Mouse (Mus musculus) gastrocnemius, postnatal 25 days (tissue): Measurements from ENCODE around the gene Tom1l2. TPM values are rescaled to one million over a fixed set of nuclear protein-coding genes. Genes with fewer than 3 reads are reported as not detected.
A peak's percentile ranks its signal among the peaks of the same experiment; 100 is the strongest.

ENCODE experiments used
- DNase-seq: peaks from one replicate; pipeline ENCODE4 v3.0.0; 2022
- total RNA-seq, 2 experiments: library from RNA; stranded (reverse); gene quantifications; 1 replicate in 1 of 2; 2 replicates in 1 of 2; pipeline ENCODE4 v1.2.3; 2021

The Tom1l2 gene
- total RNA-seq, 2 experiments from 2014 or later: 45.8 to 54.3 TPM

DNA sequence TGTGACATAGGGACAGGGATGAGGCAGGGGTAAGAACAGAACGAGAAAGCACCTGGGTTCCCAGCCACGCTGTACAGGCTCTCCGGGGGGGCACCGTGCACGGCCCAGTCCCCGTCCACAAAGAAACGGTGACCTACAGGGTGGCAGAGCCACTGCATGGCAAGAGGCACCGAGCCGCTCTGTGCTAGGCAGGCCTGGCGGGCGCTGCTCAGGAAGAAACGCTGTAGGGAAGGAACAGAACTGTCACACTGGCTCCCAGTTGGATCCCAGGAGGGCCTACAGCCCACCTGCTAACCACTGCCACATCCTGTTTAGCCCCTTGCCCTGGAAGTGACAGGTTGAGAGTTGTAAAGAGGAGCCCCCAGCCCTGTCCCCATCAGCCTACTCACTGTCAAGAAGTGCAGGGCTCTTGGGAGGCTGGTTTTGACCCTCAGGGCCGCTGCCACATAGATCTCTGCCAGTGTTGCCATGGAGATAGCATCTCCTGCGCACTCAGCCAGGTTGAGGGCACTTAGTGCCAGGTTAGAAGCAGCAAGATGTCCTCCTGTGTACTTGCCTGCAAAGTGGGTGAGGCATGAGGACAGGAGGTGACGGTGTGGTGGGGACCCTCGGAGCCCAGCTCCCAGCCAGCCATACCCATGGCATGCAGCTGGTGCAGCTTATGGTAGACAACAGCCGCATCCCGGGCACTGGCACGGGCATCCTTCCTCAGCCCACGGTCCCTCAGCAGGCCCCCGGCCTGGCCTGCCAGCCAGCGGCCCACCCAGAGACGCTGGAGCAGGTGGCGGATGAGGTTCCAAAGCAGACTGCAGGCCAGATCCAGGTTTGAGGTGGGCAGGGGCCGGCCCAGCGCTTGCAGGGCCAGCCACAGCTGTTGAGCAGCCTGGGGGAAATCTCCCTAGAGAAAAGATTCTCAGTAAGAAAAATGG is 149.7 kb downstream of the Tom1l2 start:
- DNase-seq: no peak

DNA sequence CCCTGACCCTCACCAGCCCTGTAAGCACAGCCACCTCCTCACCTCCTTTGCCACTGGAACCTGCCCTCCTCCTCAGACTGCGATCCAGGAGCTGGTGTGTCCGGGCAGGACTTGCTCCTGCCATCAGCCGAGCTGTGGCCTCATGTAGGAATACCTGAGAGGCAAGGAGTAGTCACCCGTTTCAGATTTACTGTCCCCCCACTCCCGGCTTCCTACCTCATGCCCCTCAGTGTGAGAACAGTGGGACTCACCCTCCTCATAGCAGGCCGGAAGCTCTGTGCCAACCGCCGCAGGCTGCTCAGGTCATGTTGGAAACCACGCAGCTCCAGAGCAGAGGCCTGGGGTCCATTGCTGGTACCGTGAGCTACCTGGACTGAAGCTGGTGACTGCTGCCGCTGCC is 152.3 kb downstream of the Tom1l2 start:
- no peak for DNase-seq

DNA sequence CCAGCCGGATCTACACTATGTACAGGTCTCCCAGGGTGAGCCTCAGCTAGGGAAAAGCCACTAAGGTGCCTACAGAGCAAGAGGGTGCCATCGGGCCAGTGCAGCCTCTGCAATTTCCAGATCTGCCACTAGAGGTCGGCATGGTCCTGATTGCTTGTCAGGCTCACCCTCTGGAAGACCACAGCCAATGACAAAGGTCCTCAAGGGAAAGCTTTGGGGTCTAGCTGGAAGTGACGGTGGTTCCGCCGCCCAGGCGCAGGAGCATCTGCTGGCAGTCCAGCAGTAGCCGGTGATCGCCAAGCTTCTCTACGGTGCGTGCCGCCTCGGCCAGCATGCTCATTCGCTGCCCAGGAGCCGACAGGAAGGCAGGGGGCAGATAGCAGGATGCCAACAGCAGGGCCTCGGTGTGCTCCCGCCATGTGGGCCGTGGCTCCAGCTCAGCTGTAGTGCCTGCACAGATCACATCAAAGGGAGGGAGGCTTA is 153.0 kb downstream of the Tom1l2 start:
- DNase-seq: peak; percentile 81

DNA sequence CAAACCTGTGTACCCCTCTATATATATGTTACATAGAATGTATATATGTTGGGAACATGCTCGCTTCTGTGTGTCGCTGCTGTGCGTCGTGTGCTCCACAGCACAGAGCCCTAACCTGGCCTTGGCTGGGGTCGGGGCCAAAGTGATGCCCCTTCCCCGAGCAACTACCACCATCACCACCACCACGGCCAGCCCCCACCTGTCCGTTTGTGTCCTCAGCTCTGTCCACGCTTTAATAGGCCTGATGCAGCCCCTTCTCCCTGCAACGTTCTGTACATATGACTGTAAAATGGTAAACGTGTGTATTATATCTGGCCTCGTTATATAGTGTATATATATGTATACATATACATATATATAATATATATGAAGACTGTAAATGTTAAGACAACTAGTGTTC is 154.1 kb downstream of the Tom1l2 start:
- no peak for DNase-seq

DNA sequence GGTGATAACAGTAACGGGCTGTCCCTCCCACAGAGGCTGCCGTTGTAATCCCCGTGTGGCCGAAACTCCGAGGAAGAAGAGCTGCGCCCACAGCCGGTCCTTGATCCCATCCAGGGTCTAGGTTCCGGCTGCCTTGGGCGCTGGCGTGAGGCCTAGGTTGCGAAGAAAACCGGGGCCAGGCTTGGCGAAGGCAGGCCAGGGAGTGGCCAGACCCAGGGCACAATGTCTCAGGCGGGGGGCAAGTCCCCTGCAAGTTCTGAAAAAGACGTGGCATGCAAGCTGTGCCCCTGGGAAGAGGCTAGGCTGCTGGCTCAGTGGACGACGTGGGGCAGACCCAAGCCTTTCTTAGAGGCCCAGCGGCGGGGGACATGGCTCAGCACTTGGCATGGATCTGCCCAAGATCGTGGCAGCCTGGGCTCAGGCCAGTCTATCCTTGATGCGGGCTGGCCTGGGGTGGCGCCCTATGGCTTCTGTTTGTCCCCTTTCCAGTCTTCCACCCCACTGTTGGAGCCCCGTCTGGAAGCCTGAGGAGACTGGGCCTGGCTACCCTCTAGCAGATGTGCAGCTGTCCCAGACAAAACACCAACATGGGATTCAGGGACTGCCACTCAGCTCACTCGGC is 154.6 kb downstream of the Tom1l2 start:
- DNase-seq: no peak

DNA sequence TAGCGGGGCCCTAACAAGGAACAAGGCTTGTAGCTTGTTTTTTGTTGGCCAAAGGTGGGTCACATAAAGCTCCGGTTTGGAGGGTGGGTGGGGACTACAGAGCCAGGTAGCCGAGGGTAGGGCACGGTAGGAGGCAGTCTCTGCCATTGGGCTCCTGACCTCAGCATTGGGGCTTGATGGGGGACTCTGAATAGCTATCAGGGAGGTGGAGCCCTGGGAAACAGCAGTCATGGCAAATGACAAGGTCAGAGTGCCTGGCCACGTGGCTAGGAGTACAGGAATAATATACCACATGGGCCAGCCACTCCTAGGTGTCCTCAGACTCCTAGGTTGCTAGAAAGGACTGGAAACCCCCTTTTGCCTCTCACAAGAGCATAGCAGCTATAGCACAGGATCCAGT is 156.4 kb downstream of the Tom1l2 start:
- no peak for DNase-seq

DNA sequence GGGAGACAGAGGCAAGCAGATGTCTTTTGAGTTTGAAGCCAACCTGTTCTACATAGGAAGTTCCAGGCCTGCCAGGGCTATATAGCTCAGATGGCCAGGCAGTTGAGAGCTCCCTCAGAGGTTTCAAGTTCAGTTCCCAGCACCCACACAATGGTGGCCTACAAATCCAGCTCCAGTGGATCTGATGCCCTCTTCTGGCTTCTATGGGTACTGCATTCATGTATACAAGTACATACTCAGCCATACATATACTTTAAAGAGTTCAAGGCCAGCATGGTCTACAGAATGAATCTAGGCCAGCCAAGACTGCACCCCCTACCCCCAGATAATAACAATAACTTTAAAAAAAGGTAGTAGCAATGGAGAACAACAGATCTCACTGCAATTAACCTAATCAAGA is 157.6 kb downstream of the Tom1l2 start:
- no peak for DNase-seq

DNA sequence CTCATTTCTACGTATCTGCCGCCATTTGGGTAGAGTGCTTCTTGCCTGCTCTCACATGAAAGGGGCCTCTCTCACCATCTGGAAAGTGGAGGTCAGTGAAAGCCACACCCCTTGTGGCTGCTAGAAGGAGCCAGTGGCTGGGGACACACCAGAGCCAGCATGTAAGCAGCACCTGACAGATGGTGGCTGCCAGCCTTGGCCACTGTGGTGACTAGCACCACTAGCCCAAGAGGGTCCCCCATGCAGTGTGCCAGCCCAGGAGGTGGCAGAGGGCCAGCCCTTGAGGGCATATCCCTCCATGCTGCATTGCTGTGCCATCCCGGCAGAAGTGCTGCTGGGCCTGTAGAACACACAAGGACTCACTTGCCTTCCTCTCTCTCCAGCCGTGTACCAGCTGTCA is 159.1 kb downstream of the Tom1l2 start:
- no peak for DNase-seq

DNA sequence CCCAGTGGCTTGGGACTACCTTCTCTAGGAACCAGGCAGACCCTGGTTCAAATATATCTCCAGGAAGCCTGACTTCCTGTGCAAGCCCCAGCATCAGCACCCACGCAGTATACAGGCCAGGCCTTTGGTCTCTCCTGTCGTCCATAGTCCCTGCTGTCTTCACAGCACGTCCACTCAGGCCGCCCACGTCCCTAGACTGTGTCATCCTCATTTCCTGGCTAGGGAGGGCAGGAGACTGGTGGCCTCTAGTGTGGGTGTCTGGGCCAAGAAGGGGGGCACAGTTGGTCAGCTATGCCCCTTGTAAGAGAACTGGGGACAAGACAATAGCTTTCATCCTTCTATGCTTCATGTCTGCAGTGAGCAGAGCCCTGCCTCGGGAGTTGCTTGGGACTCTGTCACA is 160.2 kb downstream of the Tom1l2 start:
- DNase-seq: no peak

DNA sequence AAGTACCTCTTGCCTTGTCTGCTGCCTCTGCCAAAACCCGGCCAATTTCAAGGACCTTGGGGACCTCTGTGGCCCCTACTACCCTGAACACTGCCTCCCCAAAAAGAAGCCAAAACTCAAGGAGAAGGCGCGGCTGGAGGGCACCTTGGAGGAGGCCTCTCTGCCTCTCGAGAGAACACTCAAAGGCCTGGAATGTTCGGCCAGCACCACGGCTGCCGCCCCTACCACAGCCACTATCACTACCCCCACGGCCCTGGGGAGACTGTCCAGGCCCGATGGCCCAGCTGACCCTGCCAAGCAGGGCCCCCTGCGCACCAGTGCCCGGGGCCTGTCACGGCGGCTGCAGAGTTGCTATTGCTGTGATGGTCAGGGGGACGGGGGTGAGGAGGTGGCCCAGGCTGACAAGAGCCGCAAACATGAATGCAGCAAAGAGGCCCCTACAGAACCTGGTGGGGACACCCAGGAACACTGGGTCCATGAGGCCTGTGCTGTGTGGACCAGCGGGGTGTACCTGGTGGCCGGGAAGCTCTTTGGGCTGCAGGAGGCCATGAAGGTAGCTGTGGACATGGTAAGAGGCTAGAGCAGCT is 162.6 kb downstream of the Tom1l2 start:
- DNase-seq: no peak

DNA sequence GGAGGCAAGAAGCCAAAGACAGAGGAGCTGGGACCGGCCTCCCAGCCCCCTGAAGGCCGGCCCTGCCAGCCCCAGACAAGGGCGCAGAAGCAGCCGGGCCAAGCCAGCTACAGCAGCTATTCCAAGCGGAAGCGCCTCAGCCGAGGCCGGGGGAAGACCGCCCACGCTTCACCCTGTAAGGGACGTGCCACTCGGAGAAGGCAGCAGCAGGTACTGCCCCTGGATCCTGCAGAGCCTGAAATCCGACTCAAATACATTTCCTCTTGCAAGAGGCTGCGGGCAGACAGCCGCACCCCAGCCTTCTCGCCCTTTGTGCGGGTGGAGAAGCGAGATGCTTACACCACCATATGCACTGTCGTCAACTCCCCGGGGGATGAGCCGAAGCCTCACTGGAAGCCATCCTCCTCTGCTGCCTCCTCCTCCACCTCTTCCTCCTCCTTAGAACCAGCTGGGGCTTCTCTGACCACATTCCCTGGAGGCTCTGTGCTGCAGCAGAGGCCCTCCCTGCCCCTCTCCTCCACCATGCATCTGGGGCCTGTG is 163.1 kb downstream of the Tom1l2 start:
- no peak for DNase-seq

DNA sequence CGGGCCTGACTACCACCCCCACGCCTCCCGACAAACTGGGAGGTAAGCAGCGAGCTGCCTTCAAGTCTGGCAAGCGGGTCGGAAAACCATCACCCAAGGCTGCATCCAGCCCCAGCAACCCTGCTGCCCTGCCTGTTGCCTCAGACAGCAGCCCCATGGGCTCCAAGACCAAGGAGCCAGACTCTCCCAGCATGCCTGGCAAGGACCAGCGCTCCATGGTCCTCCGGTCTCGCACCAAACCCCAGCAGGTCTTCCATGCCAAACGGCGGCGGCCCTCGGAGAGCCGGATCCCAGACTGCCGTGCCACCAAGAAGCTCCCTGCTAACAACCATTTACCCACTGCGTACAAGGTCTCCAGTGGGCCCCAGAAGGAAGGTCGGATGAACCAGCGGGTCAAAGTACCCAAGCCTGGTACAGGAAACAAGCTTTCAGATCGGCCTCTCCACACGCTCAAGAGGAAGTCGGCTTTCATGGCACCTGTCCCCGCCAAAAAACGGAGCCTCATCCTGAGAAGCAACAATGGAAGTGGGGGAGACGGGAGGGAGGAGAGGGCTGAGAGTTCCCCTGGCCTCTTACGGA is 164.3 kb downstream of the Tom1l2 start:
- no peak for DNase-seq

DNA sequence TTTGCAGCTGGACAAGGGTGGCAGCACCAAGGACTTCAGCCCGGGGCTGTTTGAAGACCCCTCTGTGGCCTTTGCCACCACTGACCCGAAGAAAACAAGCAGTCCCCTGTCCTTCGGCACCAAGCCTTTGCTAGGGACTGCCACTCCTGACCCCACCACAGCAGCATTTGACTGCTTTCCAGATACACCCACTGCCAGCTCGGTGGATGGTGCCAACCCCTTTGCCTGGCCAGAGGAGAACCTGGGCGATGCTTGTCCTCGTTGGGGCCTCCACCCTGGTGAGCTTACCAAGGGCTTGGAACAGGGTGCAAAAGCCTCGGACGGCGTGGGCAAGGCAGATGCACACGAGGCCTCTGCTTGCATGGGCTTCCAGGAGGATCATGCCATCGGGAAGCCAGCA is 165.6 kb downstream of the Tom1l2 start:
- no peak for DNase-seq

DNA sequence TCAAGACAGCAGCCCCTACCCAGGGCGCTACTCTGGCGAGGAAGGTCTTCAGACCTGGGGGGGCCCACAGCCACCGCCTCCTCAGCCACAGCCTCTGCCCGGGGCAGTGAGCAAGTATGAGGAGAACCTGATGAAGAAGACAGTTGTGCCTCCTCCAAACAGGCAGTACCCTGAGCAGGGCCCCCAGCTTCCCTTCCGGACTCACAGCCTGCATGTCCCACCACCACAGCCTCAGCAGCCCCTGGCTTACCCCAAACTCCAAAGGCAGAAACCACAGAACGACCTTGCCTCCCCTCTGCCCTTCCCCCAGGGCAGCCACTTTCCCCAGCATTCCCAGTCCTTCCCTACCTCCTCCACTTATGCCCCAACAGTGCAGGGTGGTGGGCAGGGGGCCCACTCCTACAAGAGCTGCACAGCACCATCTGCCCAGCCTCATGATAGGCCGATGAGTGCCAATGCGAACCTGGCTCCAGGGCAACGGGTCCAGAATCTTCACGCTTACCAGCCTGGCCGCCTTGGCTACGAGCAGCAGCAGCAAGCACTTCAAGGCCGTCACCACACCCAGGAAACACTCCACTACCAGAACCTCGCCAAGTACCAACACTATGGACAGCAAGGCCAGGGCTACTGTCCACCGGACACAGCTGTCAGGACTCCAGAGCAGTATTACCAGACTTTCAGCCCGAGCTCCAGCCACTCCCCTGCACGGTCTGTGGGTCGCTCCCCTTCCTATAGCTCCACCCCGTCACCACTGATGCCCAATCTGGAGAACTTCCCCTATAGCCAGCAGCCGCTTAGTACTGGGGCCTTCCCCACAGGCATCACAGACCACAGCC is 167.1 kb downstream of the Tom1l2 start:
- DNase-seq: peak; percentile 35

DNA sequence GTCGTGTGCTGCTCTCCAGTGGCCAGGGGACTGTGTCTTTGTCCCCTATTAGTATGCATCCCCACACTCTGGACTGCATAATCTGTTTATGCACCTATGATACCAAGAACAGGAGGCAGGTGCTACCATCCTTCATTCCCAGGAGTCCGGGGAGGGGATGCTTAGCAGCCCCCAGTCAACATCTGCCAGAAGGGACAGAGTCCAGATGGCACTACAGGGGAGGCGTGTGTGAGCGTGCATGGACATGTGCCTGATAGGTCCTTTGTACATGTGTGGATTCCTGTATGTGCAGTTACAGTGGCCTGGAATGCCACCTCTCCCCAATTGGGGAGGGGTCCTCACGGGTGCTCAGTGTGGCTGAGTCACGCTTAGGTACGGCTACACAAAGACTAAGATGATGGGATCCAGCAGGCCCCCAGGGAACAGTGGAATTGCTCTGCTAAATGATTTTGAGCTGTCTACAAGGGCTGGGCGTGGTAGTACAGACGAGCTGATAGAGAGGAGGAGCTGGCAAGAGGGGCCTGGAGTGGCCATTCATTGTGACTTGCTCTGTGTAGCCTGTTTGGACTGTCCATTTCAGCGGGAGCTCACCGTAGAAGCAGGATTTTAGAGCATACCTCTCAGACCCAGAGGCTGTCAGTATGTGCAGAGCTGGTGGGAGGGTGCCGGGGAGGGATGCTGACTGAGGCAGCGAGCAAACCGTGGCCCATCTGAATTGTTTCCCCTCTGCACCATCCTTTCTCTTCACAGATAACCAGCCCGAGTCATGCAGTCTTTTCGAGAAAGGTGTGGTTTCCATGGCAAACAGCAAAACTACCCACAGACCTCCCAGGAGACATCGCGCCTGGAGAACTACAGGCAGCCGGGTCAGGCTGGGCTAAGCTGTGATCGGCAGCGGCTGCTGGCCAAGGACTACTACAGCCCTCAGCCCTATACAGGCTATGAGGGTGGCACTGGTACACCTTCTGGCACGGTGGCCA is 168.1 kb downstream of the Tom1l2 start:
- DNase-seq: no peak

DNA sequence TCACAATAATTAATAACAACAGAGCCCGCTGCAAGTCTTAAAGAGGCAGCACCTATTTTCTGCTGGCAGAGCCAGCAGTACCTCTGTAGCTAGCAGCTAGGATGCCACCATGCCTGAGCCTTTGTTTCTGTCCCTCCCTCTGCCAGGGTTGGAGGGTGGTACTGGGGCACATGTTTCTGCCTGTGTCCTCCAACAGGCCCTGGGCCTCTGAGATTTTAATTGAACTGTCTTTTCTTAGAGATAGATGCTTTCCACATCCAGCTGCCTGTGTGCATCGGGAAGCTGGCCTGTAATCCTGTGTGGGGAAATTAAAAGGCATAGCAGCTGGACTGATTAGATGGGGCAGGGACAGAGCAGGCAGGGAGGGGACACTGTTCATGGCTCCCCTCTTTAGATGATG is 170.0 kb downstream of the Tom1l2 start:
- no peak for DNase-seq

DNA sequence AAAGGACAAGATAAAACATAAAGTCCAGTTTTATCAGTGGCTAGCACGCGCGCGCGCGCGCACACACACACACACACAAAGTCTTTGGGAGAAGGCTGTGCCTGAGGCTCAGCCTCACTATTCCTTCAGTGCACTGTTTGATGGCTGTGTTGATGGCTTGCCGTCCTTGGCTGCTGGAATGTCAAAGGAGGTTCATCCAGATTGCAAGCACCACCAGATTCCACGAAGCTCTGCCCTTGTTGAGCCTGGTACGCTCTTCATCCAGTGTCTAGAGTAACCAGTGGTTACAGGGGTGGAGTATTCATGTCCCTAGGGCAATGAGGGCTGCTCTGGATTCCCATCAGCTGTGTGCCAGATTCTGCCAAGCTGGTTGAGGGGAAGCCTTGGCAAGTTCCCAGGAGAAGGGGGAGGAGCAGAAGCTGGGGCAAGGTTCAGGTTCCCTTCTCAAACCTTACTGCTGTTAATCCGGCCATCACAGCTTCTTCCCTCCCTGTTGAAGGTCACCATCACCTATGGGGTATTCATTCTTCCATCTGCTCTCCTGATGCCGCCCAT is 170.5 kb downstream of the Tom1l2 start:
- no peak for DNase-seq

DNA sequence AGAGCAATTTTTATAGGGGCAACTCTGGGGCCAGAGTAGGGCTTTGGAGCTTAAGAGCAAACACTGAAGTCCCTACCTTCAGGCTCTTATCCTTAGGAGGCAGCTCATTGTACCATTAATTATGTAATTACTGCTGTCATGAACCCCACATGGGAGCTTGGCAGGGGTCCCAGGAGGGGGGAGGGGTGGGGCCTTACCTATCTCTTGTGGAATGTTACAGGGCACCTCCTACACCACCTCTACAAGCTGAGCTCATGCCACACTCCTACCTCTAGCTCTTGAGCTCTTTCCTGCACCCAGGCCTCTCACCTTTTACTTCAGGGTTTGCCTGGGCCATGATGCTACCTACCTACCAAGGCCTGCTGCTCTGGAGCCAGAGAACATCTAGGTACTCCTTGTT is 174.2 kb downstream of the Tom1l2 start:
- no peak for DNase-seq

DNA sequence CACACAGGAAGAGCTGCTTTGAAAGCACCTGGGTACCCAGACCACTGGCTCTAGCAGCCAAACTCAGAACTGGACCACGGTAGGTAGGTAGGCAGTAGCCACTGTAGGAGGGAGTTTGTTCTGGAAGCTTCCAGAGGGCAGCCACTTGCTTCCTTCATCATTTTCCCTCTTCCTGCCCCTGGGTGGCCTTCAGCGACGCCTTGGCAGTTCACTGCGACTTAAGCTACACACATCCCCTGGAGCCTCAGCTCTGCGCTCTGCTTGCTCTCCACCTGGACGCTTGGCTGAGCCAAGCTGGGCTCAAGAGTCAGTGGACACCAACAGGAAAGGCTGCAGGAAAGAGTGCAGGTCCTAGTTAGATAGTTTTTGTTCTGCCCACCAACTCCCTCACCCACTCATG is 174.7 kb downstream of the Tom1l2 start:
- DNase-seq: no peak
